Mouse (Mus musculus) liver, embryonic 14.5 days (tissue): ENCODE results near the gene Adap1.

ENCODE experiments used
- CTCF ChIP-seq: IDR thresholded peaks from 2 replicates; pipeline ENCODE4 v1.5.1; 2016; ENCODE audit warnings: antibody characterized with exemption, low read depth, control low read depth
- EP300 ChIP-seq: IDR thresholded peaks from 2 replicates; pipeline ENCODE4 v1.6.1; 2016; ENCODE audit warnings: antibody characterized with exemption, low read depth

GRCm38 (mm10) chr5:139248846-139249245, 76.6 kb downstream of the Adap1 start:
- no peak for TF ChIP-seq CTCF
- no peak for TF ChIP-seq EP300
